Mouse (Mus musculus) naive thymus-derived CD4-positive, alpha-beta T cell, adult 5 months (primary cell): Measurements from ENCODE around the gene Phf5a. TPM values are rescaled to one million over a fixed set of nuclear protein-coding genes. Genes with fewer than 3 reads are reported as not detected.

ENCODE experiments used
- polyA plus RNA-seq: library from polyadenylated mRNA; unstranded; fragments of 100-300 nt; shearing (Covaris generic); gene quantifications from one replicate; pipeline ENCODE4 v1.2.1, GENCODE M21; 2017

Phf5a gene
- 76.0 TPM for polyA plus RNA-seq

GRCm38 (mm10) chr15:81871604-81872261 lies at the start of gene Phf5a:
Gene Phf5a (minus strand): TSS chr15:81871911.

GRCm38 (mm10) chr15:81872262-81873136 lies 788 bp upstream of the Phf5a start, which contains the start of gene Aco2:
Gene Aco2 (plus strand): TSS chr15:81872309.

GRCm38 (mm10) chr15:81858517-81859329 lies 13.0 kb downstream of the Phf5a start, which contains the start of gene Tob2:
Gene Tob2 (minus strand): TSS chr15:81858796.

Other genes starting within 250 kb of the Phf5a start
- gene L3mbtl2, start 208.0 kb downstream of the Phf5a start, polyA plus RNA-seq: 28.1 TPM
- 0.41 TPM for gene Chadl, start 174.6 kb downstream of the Phf5a start, polyA plus RNA-seq
- 4.2 TPM for gene Zc3h7b, start 126.9 kb downstream of the Phf5a start, polyA plus RNA-seq
- gene Rangap1, start 126.4 kb downstream of the Phf5a start, polyA plus RNA-seq: 79.5 TPM
- 30.5 TPM for gene Tef, start 69.5 kb downstream of the Phf5a start, polyA plus RNA-seq
- gene Tob2, start 13.1 kb downstream of the Phf5a start, polyA plus RNA-seq: 235 TPM
- gene Aco2, start 398 bp upstream of the Phf5a start, polyA plus RNA-seq: 132 TPM
- 35.3 TPM for gene Polr3h, start 54.3 kb upstream of the Phf5a start, polyA plus RNA-seq
- not detected for gene Csdc2, start 64.8 kb upstream of the Phf5a start, polyA plus RNA-seq
- 11.2 TPM for gene Pmm1, start 89.0 kb upstream of the Phf5a start, polyA plus RNA-seq
- not detected for gene 1700029P11Rik, start 108.6 kb upstream of the Phf5a start, polyA plus RNA-seq
- gene Xrcc6, start 115.9 kb upstream of the Phf5a start, polyA plus RNA-seq: 50.4 TPM
- gene Desi1, start 162.0 kb upstream of the Phf5a start, polyA plus RNA-seq: 30.8 TPM
- gene Snu13, start 175.7 kb upstream of the Phf5a start, polyA plus RNA-seq: 162 TPM
- gene 4930407I10Rik, start 187.2 kb upstream of the Phf5a start, polyA plus RNA-seq: not detected
- not detected for gene Mei1, start 198.1 kb upstream of the Phf5a start, polyA plus RNA-seq